Comparison of ENCODE assay signal across 27 mouse cellular contexts in genomic region chr14:25530815-25531214, GRCm38 (mm10).
DNase-seq lines count a peak whose midpoint lies in the region; ATAC-seq and TF ChIP-seq lines count a peak whose summit lies in the region.
"Had no signal": no experiment of that assay in that cellular context is flagged by ENCODE, and none has a peak within 500 bp of the region (broad histone marks: within the 10 kb centered on the region; RNA-seq: fewer than 3 reads in every experiment).

No protein-coding gene starts in this region.

- peaks cover 13% of the 10 kb centered on the region for H3K4me1 ChIP-seq in forebrain, embryonic 12.5 days
- H3K4me1 ChIP-seq in forebrain, embryonic 15.5 days: no peaks in the 10 kb centered on the region
- peaks cover 37% of the 10 kb centered on the region for H3K4me1 ChIP-seq in hindbrain, embryonic 12.5 days
- peaks cover 6% of the 10 kb centered on the region; the same call in 1 of the 2 replicates for H3K4me1 ChIP-seq in hindbrain, postnatal 0 days (ENCODE audit: insufficient read depth, low read length)
- peaks cover 32% of the 10 kb centered on the region for H3K4me1 ChIP-seq in lung, embryonic 14.5 days (ENCODE audit: insufficient read depth)
- H3K4me1 ChIP-seq in CH12.LX (ENCODE audit: control insufficient read depth in 1 of 2, insufficient read depth in 2 of 2): peaks cover 25 to 95% of the 10 kb centered on the region in 2 experiments

- H3K9ac ChIP-seq in forebrain, embryonic 12.5 days: 0 out of 2 replicates have a peak overlapping the region, but pooled peaks have one; percentile 0
- no peak overlapping the region for H3K9ac ChIP-seq in forebrain, embryonic 15.5 days (replicated peaks)
- no peak overlapping the region for H3K9ac ChIP-seq in hindbrain, embryonic 12.5 days
- no peak overlapping the region for H3K9ac ChIP-seq in hindbrain, postnatal 0 days (replicated peaks; ENCODE audit: low read length)
- H3K9ac ChIP-seq in lung, embryonic 14.5 days: no peak overlapping the region
- H3K9ac ChIP-seq in CH12.LX (ENCODE audit: insufficient read depth, low read depth): no peak overlapping the region
- H3K9ac ChIP-seq: embryonic facial prominence, embryonic 13.5 days; heart, embryonic 15.5 days; neural tube, embryonic 13.5 days had no signal

- no peak for DNase-seq in hindbrain, postnatal 0 days (ENCODE audit: low spot score)
- DNase-seq in lung, embryonic 14.5 days: no peak
- no peak for DNase-seq in lung, adult 18-20 months
- no peak for DNase-seq in CH12.LX (ENCODE audit: extremely low read depth)
- no peak for DNase-seq in right cerebral cortex, postnatal 36 days (ENCODE audit: low spot score in 2 of 2)
- DNase-seq: adrenal gland, postnatal 10 days; cerebellum, adult 8-10 months; cerebellum, postnatal 36 days; embryo, embryonic 11 days; gastrocnemius, postnatal 14 days; heart, postnatal 36 days; kidney, adult 2 months; kidney, postnatal 10 days; liver; retina, postnatal 1 day; thymus, adult 2 months had no signal

- in situ Hi-C loops in CH12.LX (cut with MboI; ENCODE audit: low pct_ligation_motif_present, low pct_unique_long_range_greater_than_20kb, low sequenced_read_pairs): no loop called here

- H3K27ac ChIP-seq in forebrain, embryonic 12.5 days: no peak overlapping the region
- H3K27ac ChIP-seq in forebrain, embryonic 15.5 days (replicated peaks): no peak overlapping the region
- 0 out of 2 replicates have a peak overlapping the region, but pooled peaks have one; percentile 17 for H3K27ac ChIP-seq in hindbrain, embryonic 12.5 days
- H3K27ac ChIP-seq in hindbrain, postnatal 0 days: no peak overlapping the region
- no peak overlapping the region for H3K27ac ChIP-seq in lung, embryonic 14.5 days (ENCODE audit: low read depth)
- no peak overlapping the region for H3K27ac ChIP-seq in CH12.LX (ENCODE audit: insufficient read depth, low read depth)
- H3K27ac ChIP-seq: embryonic facial prominence, embryonic 13.5 days; heart, embryonic 15.5 days; neural tube, embryonic 13.5 days had no signal

- ATAC-seq in forebrain, embryonic 12.5 days (ENCODE audit: low FRiP score): no peak
- ATAC-seq in forebrain, embryonic 15.5 days (replicated peaks): no peak
- no peak for ATAC-seq in hindbrain, embryonic 12.5 days (ENCODE audit: low FRiP score)
- ATAC-seq in hindbrain, postnatal 0 days: no peak
- ATAC-seq in lung, embryonic 14.5 days (ENCODE audit: insufficient read depth): no peak
- ATAC-seq: forebrain, embryonic 14.5 days had no signal

- no peak for TF ChIP-seq EP300 in CH12.LX (IDR thresholded peaks at IDR 0.05; ENCODE audit: low read length)

- H3K27me3 ChIP-seq in forebrain, embryonic 12.5 days: no peaks in the 10 kb centered on the region
- H3K27me3 ChIP-seq in forebrain, embryonic 15.5 days: no peaks in the 10 kb centered on the region
- no peaks in the 10 kb centered on the region for H3K27me3 ChIP-seq in hindbrain, embryonic 12.5 days
- no peaks in the 10 kb centered on the region for H3K27me3 ChIP-seq in hindbrain, postnatal 0 days (ENCODE audit: insufficient read depth, low read length)
- no peaks in the 10 kb centered on the region for H3K27me3 ChIP-seq in lung, embryonic 14.5 days (ENCODE audit: insufficient read depth, low read length)
- H3K27me3 ChIP-seq in CH12.LX (replicated peaks): no peaks in the 10 kb centered on the region
- H3K27me3 ChIP-seq: embryonic facial prominence, embryonic 13.5 days; heart, embryonic 15.5 days; neural tube, embryonic 13.5 days had no signal

- no peaks in the 10 kb centered on the region for H3K79me2 ChIP-seq in CH12.LX (replicated peaks; ENCODE audit: control insufficient read depth, extremely low read depth, insufficient read depth, poor library complexity, severe bottlenecking)

- no peaks in the 10 kb centered on the region for H3K9me3 ChIP-seq in forebrain, embryonic 12.5 days
- no peaks in the 10 kb centered on the region for H3K9me3 ChIP-seq in forebrain, embryonic 15.5 days
- no peaks in the 10 kb centered on the region for H3K9me3 ChIP-seq in hindbrain, embryonic 12.5 days (replicated peaks)
- no peaks in the 10 kb centered on the region for H3K9me3 ChIP-seq in hindbrain, postnatal 0 days (ENCODE audit: low read length)
- no peaks in the 10 kb centered on the region for H3K9me3 ChIP-seq in lung, embryonic 14.5 days (ENCODE audit: low read depth, low read length)
- H3K9me3 ChIP-seq in CH12.LX (replicated peaks; ENCODE audit: low read length): no peaks in the 10 kb centered on the region
- H3K9me3 ChIP-seq: embryonic facial prominence, embryonic 13.5 days; heart, embryonic 15.5 days; limb, embryonic 10.5 days; neural tube, embryonic 13.5 days had no signal

- TF ChIP-seq RAD21 in CH12.LX (IDR thresholded peaks at IDR 0.05; ENCODE audit: low read depth, low read length): peak; percentile 24

- no peak; the same call in 1 of the 2 replicates for TF ChIP-seq CTCF in hindbrain, postnatal 0 days (IDR thresholded peaks at IDR 0.05; ENCODE audit: low read depth)
- 0 out of 2 replicates have a peak, but pooled peaks have one; percentile 8 for TF ChIP-seq CTCF in lung, embryonic 14.5 days (IDR thresholded peaks at IDR 0.05; ENCODE audit: low read depth)
- peak in 1 of 2 experiments; percentile 29; a peak in 1 of 4 replicates for TF ChIP-seq CTCF in CH12.LX (conservative IDR thresholded peaks at IDR 0.05 in 1 of 2, IDR thresholded peaks at IDR 0.05 in 1 of 2; ENCODE audit: low read depth in 2 of 2, low read length in 2 of 2)

- WGBS in forebrain, embryonic 12.5 days: 70% methylated on average over 5 of the region's 5 CpGs
- 81% methylated on average over 5 of the region's 5 CpGs for WGBS in forebrain, embryonic 15.5 days
- 73% methylated on average over 5 of the region's 5 CpGs for WGBS in hindbrain, embryonic 12.5 days
- WGBS in hindbrain, postnatal 0 days: 72% methylated on average over 5 of the region's 5 CpGs
- WGBS in lung, embryonic 14.5 days: 67% methylated on average over 5 of the region's 5 CpGs

- no peak for TF ChIP-seq POLR2A in CH12.LX (IDR thresholded peaks at IDR 0.05; ENCODE audit: low read depth, low read length)

- peaks cover 27% of the 10 kb centered on the region for H3K36me3 ChIP-seq in forebrain, embryonic 12.5 days (replicated peaks)
- H3K36me3 ChIP-seq in forebrain, embryonic 15.5 days: no peaks in the 10 kb centered on the region
- H3K36me3 ChIP-seq in hindbrain, embryonic 12.5 days: peaks cover 16% of the 10 kb centered on the region
- no peaks in the 10 kb centered on the region for H3K36me3 ChIP-seq in hindbrain, postnatal 0 days (ENCODE audit: insufficient read depth, low read length)
- H3K36me3 ChIP-seq in lung, embryonic 14.5 days (ENCODE audit: insufficient read depth): peaks cover 6% of the 10 kb centered on the region; the same call in 1 of the 2 replicates
- H3K36me3 ChIP-seq in CH12.LX (replicated peaks in 1 of 2; ENCODE audit: control insufficient read depth in 1 of 2, insufficient read depth in 1 of 2, low read length in 1 of 2): peaks cover 6 to 52% of the 10 kb centered on the region in 2 experiments
- H3K36me3 ChIP-seq: heart, embryonic 15.5 days had no signal

- dilution Hi-C loops in CH12.LX (cut with MboI; ENCODE audit: extremely low pct_ligation_motif_present, extremely low pct_unique_long_range_greater_than_20kb, low sequenced_read_pairs): no loop called here

- H3K4me2 ChIP-seq in forebrain, embryonic 12.5 days: no peak overlapping the region
- no peak overlapping the region for H3K4me2 ChIP-seq in forebrain, embryonic 15.5 days (replicated peaks)
- no peak overlapping the region for H3K4me2 ChIP-seq in hindbrain, embryonic 12.5 days (replicated peaks)
- no peak overlapping the region for H3K4me2 ChIP-seq in hindbrain, postnatal 0 days (ENCODE audit: low read depth, low read length)
- H3K4me2 ChIP-seq in lung, embryonic 14.5 days: no peak overlapping the region
- no peak overlapping the region for H3K4me2 ChIP-seq in CH12.LX (ENCODE audit: insufficient read depth, low read depth, poor library complexity, severe bottlenecking)
- H3K4me2 ChIP-seq: embryonic facial prominence, embryonic 13.5 days; heart, embryonic 15.5 days; midbrain, embryonic 11.5 days; neural tube, embryonic 13.5 days had no signal

- H3K4me3 ChIP-seq in forebrain, embryonic 12.5 days (replicated peaks): no peak overlapping the region
- no peak overlapping the region for H3K4me3 ChIP-seq in forebrain, embryonic 15.5 days
- H3K4me3 ChIP-seq in hindbrain, embryonic 12.5 days: no peak overlapping the region
- H3K4me3 ChIP-seq in hindbrain, postnatal 0 days (ENCODE audit: low read length): no peak overlapping the region
- no peak overlapping the region for H3K4me3 ChIP-seq in lung, embryonic 14.5 days (ENCODE audit: low read depth, low read length)
- no peak overlapping the region for H3K4me3 ChIP-seq in CH12.LX (replicated peaks in 1 of 3; ENCODE audit: low read depth in 2 of 3, low read length in 2 of 3, poor library complexity in 1 of 3)
- H3K4me3 ChIP-seq: embryonic facial prominence, embryonic 13.5 days; erythroblast, embryonic 14.5 days; heart, embryonic 15.5 days; limb, embryonic 10.5 days; myocyte; neural tube, embryonic 13.5 days had no signal

TF ChIP-seq in CH12.LX, 34 proteins besides CTCF, POLR2A, EP300 and RAD21:
- TF ChIP-seq ZKSCAN1 (IDR thresholded peaks at IDR 0.05; ENCODE audit: borderline replicate concordance, low read depth, low read length): no peak
- TF ChIP-seq BHLHE40 (IDR thresholded peaks at IDR 0.05; ENCODE audit: low read depth, low read length): no peak
- TF ChIP-seq ELF1 (IDR thresholded peaks at IDR 0.05; ENCODE audit: low read depth, low read length): no peak
- TF ChIP-seq UBTF (IDR thresholded peaks at IDR 0.05; ENCODE audit: low read depth, low read length): no peak
- TF ChIP-seq NRF1 (IDR thresholded peaks at IDR 0.05; ENCODE audit: low read depth, low read length): no peak
- no peak for TF ChIP-seq PAX5 (IDR thresholded peaks at IDR 0.05; ENCODE audit: low read length)
- peak; percentile 34; the same call in 1 of the 2 replicates for TF ChIP-seq ETS1 (conservative IDR thresholded peaks at IDR 0.05; ENCODE audit: low read depth, low read length)
- peak; percentile 33 for TF ChIP-seq SMC3 (IDR thresholded peaks at IDR 0.05; ENCODE audit: low read depth, low read length)
